Mouse (Mus musculus): ENCODE data around the gene Syt1.

GRCm38 (mm10) chr10:108571104-108571503, 439.7 kb downstream of the Syt1 start:
- TF ChIP-seq TAL1 (IDR thresholded peaks at IDR 0.05; ENCODE audit: low read length) (no peak), GATA1 (IDR thresholded peaks at IDR 0.05; ENCODE audit: low read length) (no peak)

All from erythroblast, embryonic 14.5 days (primary cell).